Mouse (Mus musculus): ENCODE results near the gene St8sia4.
"Not testable (repeated sequence)": the region's sequence is repeated elsewhere in the genome, so short reads cannot be mapped to it uniquely, and the experiment has no call there.

St8sia4 gene

DNA sequence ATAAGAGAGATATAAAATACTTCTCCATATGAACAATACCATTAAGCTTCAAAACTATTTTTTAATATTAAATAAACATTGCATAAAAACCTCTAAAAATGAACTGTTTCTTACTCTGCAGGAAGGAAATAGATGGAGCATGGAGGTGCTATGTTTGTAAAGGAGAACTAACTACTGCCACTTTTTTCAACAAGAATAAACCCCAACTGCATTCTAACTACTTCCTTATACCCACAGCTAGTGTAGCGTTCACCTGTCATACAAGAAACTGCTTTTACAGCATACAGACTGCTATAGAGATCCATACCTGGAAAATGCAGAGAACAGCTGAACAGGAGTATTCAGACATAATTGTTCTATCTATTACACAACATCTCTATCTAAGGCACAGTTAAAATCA, 70.5 kb downstream of the St8sia4 start:
- DNase-seq (ENCODE audit: low spot score in 2 of 2) = no peak

DNA sequence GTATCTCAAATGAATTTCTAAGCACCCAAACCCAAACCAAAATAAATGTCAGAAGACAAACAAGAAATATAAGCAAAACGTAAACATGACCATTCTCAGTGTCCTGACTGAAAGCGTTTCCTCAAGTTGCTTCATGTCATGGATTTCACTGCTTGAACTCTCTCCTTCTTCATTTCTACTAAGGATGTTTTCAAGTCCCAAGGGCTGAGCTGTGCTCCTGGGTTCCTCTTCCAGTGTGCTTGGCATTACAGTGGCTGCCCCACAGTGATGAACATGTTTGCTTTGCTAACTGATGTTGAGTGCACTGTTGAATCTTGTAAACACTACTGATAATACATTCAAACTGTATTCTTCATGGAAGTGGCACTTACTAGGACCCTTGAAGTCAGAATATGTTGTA, 76.3 kb downstream of the St8sia4 start:
- no peak for DNase-seq (ENCODE audit: low spot score in 2 of 2)

DNA sequence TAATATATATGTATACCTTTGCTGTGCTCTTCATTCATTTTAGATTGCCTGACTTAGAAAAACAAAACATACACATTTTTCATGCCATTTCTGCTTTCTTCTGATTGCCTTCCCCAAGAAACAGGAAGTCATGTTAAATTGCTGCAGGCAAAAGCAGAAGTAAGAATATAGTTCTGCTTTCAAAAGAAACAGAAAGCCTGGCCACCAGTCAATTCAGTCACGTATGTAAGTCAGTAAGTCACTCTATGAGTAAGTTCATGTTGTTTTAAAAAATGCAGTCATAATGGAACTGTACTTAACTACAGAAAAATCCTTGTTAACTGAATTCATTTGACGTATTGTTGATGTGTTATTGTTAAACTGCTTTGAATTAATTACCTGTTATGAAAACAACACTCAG, 77.3 kb downstream of the St8sia4 start:
- DNase-seq (ENCODE audit: low spot score in 2 of 2) = peak in 1 of 2 experiments; percentile 8

DNA sequence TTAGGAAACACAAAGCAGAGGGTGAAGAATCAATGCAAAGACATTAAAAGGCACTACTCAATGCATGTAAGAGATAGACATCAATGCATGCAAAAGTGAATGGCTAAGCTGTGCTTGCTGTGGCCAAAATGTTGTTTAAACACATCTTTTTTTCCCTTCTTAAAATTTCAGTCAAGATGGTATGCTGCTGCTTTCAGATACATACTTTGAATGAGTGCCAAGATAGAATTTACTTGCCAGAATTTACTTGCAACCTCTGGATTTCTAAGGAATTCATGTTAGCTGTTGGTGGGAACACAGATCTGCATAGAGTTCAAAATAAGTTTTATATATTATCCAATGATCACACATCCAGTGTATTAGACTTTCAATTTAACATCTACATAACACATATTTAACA, 77.9 kb downstream of the St8sia4 start:
- no peak for DNase-seq (ENCODE audit: low spot score in 2 of 2)

DNA sequence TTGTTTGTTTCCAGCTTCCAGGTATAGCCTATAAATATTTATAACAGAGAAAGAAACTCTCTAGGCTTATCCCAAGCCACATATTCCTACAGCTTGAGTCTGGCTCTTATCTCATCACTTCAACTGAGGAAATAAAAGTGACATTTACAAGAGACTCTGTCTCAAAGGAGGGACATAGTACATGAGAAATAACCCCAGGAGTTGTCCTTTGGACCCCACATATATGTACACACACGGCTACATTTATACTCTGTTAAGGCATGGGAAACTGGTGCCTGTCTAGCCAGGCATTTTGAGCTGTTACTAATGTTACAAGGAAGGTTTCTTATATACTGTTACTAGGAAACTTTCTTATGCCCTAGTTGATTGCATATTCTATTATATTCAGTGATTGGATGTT, 84.1 kb downstream of the St8sia4 start:
- no peak for DNase-seq (ENCODE audit: low spot score in 2 of 2)

DNA sequence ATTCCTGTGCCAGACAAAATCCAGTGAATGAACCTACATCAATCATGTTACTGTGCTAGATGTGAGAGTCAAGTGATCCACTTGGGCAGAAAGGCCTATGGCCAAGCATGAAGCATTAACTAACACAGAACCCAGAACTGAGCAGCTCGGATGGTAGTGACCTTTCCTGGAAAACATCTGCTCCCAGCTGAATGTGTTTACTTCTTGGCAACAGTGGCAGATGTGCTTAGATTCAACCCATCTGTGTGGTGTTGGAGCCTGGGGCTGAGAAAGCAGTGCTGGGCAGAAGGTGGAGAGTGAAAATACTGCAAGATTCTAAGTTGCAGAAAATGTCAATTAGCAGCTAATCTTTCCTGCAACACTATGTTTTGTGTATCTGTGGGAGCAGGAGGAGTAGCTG, 85.1 kb downstream of the St8sia4 start:
- DNase-seq (ENCODE audit: low spot score in 2 of 2) = no peak

DNA sequence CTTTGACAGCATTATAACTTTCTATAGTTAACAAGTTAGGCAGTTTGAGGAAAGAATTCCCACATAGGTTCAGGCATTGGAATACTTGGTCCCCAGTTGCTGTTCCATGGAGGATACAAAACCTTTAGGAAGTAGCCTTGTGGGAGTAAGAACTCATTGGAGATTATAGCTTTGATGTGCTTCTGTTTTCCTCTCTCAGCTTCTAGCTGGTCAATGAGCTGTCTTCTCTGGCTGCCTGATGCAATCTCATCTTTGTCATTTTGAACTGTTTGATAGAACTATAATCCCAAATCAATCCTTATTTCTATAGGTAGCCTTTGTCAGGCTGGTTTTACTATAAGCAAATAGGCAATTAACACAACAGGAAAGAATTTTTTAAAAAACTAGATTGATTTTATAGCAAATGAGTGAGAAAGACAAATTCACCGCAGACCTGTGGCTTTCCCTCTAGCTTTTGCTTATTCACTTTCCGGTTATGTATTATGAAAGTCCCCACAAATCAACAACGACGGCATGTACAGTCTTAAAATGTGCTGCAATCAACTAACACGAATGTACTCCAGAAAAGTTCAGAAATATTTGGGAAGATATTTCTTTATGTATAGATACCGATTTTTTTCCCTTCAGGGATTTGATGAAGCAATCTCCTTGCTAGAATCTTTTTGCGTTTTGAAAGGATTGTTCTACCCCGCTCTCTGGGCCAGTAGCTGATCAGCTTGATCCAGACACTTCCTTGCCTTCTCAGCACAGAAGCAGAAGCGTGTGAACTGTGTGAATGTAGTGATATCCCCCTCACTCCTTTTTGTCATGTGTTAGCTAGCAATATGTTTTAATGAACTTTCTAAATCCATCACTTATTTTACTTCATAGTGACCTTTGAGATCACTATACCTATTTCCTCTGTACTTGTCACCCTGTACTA, 94.5 kb downstream of the St8sia4 start:
- DNase-seq (ENCODE audit: low spot score in 2 of 2) = no peak

DNA sequence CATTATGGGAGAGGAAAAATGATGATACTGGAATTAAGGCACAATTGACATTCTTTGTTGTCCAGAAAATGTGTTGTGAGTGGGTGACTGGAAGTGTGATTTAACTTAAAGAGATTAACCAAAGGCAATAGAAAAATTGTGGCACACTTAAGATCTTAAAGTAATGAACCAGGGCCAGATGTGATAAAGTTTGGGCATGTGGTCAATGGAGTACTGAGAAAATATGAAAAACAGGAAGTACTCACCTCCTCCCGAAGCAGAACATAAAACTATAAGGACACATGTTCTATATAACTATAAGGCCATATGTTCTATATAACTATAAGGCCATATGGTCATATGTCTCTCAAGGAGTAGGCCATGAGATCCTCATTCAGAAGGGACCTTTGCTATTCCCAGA, 96.3 kb downstream of the St8sia4 start:
- DNase-seq (ENCODE audit: low spot score in 2 of 2) = no peak

DNA sequence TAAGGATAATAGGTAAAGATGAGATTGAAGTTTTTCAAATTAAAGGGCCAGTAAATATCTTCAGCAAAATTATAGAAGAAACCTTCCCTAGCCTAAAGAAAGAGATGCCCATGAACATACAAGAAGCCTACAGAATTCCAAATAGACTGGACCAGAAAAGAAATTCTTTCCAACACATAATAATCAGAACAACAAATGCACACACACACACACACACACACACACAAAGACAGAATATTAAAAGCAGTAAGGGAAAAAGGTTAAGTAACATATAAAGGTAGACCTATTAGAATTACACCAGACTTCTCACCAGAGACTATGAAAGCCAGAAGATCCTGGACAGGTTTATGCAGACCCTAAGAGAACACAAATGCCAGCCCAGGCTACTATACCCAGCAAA, 112.8 kb downstream of the St8sia4 start:
- not testable (repeated sequence) for DNase-seq (ENCODE audit: low spot score in 2 of 2)

DNA sequence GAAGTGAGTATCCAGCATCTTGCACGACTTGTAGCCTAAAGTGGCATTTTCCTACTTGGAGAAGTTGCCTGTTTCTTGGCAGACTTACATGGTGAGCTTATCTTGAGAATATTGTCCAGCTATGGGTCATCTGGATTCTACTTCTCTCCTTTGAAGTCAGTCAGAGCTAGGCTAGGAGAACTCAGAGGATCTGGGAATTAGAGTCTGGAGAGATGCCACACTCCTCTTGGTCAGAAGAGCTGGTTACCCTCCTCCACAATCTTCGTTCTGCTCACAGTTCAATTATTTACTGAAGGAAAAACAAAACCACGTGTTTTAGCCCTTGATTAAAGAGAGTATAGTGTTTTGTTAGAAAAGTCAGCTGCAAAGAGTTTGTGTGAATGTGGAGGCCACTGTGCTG, 125.9 kb downstream of the St8sia4 start:
- DNase-seq (ENCODE audit: low spot score in 2 of 2) = no peak
